Mouse (Mus musculus): Measurements from ENCODE around the gene Oxt.

The Oxt gene

GRCm38 (mm10) chr2:130575873-130576272 is at the start of gene Oxt:
Gene Oxt (plus strand): TSS chr2:130576173.
- WGBS: 75% methylated on average over 9 of the region's 9 CpGs

DNA sequence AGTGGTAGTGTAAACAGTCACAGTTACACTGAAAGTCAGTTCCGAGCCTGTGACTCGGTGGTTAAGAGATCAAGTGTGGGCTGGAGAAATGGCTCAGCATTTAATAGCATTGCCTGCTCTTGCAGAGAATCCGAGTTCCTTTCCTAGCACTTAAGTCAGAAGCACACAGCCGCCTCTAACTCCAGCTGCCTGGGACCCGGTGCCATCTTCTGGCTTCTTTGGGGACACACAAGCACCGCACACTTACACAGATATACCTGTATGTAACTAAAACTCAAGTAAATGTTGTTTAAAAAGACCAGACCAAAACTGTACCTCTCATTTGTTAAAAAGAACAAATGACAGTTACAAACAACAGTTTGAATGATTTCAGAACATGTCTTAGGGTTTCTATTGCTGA is 47.5 kb upstream of the Oxt start:
- WGBS: 80% methylated on average over 6 of the region's 6 CpGs

DNA sequence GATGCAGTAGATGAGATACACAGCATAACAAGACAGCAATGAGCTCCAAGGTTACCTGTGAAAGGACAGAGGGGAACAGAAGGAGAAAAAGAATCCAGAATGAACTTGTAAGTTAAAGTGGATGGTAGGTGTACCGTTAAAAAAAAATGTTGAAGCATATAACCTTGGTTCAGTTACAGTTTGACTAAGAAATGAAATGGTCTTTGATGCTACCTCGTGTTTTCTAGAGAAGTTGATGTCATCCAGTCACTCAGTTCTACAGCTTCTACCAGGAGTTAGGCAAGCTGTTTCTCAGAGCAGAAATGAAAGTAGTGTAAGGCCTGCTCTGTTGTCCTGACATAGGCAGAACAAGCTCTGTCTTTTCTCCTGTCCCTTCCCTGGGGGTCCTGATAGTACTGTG is 46.7 kb upstream of the Oxt start:
- 81% methylated on average over 2 of the region's 2 CpGs for WGBS

- WGBS: 79% methylated on average over 7 of the region's 7 CpGs
Observed at GRCm38 (mm10) chr2:130529925-130530324, 46.0 kb upstream of the Oxt start.

- WGBS: 72% methylated on average over 2 of the region's 2 CpGs
Observed at GRCm38 (mm10) chr2:130532201-130532600, 43.8 kb upstream of the Oxt start.

GRCm38 (mm10) chr2:130535017-130535416 is 41.0 kb upstream of the Oxt start:
- 87% methylated on average over 6 of the region's 6 CpGs for WGBS

GRCm38 (mm10) chr2:130536890-130537289 is 39.1 kb upstream of the Oxt start:
- WGBS: 72% methylated on average over 3 of the region's 3 CpGs

DNA sequence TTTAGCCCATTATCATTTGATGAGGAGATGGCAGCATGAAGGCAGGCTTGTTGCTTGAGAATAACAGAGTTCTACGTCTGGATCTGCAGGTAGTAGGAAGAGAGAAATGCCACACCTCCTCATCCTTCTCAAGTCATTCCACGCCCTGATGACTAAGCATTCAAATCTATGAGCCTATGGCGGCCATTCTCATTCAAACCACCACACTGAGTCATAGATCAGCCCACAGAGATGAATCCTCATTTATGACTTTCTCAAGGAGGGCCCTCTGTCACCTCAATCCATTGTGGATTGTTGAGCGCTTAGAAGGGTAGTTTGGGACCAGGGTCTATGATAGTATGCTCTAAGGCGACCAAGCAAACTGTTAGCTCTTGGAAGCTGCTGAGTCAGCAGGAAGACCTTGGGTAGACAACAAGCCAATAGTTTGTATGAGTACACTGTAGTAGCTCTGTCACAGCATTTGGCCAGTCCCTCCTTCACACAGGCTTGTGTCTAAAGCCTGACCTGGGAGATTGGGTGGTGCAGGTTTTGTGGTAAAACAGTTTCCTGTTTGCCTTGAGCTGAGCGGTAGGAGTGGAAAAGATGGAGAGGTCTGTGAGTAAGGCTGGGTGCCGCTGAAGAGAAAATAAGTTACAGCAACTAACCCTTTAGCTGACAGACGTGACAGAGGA is 37.0 kb upstream of the Oxt start:
- WGBS: 81% methylated on average over 8 of the region's 8 CpGs

- WGBS: 91% methylated on average over 9 of the region's 9 CpGs
Observed at GRCm38 (mm10) chr2:130540266-130540665, 35.7 kb upstream of the Oxt start.

DNA sequence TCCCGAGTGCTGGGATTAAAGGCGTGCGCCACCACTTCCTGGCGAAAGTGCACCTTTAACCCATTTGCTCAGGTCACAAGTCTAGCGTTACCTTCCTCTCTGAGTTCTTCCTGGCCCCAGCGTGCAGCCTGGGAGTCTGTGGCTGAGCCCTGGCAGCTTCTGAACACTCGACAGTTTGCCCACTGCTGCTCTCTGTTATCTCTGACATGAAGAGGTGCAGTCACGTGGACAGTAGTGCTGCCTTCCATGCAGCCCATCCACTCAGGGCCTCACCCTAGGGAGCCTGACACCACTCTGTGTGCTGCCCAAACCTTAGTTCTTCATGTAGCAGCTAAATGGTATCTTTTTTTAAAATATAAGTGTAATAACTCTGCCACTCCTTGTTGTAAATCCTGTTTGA is 29.0 kb upstream of the Oxt start:
- WGBS: 91% methylated on average over 8 of the region's 8 CpGs

DNA sequence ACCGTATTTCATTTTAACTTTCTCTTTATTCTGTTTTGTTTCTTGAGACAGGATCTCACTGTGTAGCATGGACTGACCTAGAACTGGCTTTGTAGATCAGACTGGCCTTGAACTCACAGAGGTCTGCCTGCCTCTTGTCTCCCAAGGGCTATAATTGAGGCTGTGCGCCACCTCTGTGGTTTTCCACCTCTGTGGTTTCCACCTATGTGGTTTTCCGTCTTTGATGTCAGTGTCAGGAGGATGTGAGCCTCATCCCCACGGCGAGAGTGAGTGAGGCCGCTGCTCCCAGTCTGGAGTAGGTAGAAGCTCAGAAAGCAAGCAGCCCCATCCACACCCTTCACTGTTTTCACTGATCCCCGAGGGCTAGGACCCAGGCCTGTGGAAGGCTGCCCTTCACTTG is 21.1 kb upstream of the Oxt start:
- WGBS: 93% methylated on average over 7 of the region's 7 CpGs

- WGBS: 94% methylated on average over 1 of the region's 1 CpGs
Observed at GRCm38 (mm10) chr2:130556292-130556691, 19.7 kb upstream of the Oxt start.

- WGBS: 98% methylated on average over 2 of the region's 2 CpGs
Observed at GRCm38 (mm10) chr2:130557462-130557861, 18.5 kb upstream of the Oxt start.

- WGBS: 71% methylated on average over 2 of the region's 2 CpGs
Observed at GRCm38 (mm10) chr2:130558015-130558414, 18.0 kb upstream of the Oxt start.

GRCm38 (mm10) chr2:130563212-130564055 is 12.5 kb upstream of the Oxt start, which contains the start of gene Mrps26:
Gene Mrps26 (plus strand): TSS chr2:130563742.
- under 1% methylated on average over 61 of the region's 61 CpGs for WGBS

DNA sequence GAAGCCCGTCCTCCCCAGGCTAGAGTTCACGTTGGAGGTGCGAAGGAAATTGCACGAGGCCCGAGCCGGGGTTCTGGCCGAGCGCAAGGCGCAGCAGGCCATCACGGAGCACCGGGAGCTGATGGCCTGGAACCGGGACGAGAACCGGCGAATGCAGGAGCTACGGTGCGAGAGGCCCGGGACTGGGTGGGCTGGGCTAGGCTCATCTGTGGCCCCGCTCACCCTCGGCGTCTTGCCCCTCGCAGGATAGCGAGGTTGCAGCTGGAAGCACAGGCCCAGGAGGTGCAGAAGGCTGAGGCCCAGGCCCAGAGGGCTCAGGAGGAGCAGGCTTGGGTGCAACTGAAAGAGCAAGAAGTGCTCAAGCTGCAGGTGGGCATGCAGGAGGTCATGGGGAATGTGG is 11.9 kb upstream of the Oxt start:
- WGBS: 1% methylated on average over 23 of the region's 23 CpGs

DNA sequence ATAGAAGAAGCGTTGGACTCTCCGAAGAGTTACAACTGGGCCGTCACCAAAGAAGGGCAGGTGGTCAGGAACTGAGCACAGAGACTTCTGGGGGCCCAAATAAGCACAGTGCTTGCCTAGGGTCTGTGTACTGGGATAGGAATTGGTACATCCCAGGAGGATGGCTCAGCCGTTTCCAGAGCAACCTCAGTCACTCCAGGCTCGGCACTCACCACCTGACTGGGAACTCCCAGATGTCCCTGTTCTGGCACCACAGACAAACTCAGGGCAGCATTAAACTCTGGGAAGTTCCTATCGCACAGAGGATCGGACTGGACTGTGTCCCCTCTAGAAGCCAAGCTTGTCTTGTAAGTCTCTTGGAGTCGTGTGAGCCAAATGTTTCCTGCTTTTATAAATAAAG is 11.0 kb upstream of the Oxt start:
- 66% methylated on average over 8 of the region's 8 CpGs for WGBS

DNA sequence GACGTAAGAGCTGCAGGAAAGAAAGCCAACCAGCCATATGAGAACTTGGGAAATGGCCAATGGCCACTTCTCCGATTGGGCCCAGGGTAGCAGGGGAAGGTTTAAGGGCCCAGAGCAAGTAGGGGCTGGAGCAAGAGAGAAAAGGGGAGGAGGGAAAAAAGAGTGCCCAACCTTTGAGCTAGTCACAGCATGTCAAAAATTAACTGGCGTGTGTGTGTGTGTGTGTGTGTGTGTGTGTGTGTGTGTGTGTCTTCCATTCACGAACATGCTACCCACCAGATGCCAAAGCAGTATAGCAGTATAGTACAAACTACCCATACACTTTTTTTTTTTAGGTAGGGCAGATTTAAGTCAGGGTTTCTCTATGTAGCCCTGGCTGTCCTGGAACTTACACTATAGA is 7.1 kb upstream of the Oxt start:
- 75% methylated on average over 4 of the region's 4 CpGs for WGBS

DNA sequence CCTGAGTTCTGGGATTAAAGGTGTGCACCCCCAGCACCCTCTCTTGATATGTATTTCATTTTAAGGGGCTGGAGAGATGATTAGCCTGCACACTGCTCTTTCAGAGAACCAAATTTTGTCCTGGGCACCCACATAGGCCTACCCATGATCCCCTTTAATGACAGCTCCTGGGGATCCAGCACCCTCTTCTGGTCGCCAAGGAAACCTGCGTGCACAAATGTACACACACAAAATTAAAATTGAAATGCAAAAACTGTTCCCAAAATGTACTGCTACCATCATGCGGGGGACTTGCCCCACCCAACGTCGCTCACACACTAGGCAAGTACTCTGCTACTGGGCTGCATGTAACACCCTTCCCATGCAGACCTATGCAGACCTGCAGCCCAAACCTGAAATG is 1.0 kb upstream of the Oxt start:
- 77% methylated on average over 5 of the region's 5 CpGs for WGBS

DNA sequence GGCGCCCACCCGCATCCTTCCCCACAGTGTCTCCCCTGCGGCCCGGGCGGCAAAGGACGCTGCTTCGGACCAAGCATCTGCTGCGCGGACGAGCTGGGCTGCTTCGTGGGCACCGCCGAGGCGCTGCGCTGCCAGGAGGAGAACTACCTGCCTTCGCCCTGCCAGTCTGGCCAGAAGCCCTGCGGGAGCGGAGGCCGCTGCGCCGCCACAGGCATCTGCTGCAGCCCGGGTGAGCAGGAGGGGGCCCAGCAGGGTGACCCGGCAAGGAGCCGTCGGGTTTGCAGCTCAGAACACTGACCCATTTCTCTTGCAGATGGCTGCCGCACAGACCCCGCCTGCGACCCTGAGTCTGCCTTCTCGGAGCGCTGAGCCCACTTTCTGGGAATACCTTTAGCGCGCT is 591 bp downstream of the Oxt start:
- WGBS: 7% methylated on average over 32 of the region's 32 CpGs

- WGBS: 24% methylated on average over 9 of the region's 9 CpGs
Observed at GRCm38 (mm10) chr2:130577021-130577420, 1.0 kb downstream of the Oxt start.

GRCm38 (mm10) chr2:130577632-130578031 is 1.7 kb downstream of the Oxt start:
- 7% methylated on average over 12 of the region's 12 CpGs for WGBS

DNA sequence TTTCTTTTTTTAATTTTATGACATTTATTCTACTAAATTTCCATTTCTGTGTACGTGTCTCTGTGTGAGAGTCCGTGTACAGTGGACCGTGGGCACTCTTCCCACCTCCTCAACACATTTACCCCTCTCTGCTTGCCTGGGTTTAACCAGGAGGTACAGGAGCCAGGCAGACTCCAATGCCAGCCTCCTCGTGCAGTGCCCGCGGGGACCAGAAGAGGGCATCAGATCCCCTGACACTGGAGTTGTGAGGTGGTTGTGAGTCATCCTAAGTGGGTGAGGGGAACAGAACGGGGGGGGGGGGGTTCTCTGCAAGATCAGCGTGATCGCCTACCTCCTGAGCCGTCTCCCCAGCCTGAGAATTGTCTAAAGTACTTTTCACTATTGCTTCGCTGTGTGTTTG is 2.2 kb downstream of the Oxt start:
- 6% methylated on average over 11 of the region's 11 CpGs for WGBS

Data from cerebral cortex, adult 2 months (tissue).